ENCODE assay signal across 19 mouse cellular contexts in the genomic region with DNA sequence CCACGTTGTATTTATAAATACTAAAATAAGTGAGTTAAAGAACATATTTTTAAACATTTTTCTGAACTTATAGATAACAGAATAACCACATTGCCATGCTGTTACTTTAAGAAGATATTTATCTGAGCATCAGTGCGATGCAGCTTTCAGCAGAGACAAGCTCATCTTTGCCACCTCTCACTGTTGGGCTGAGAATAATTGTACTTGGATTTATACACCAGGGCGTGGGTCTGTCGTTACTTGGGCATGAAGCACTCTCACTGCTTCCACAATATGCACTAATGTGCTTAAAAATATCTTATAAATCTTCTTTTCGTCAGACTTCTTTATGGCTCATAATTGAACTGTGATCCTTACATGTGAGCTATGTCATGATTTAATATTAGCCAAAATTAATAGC.
A peak's percentile ranks its signal among the peaks of the same experiment; 100 is the strongest.
DNase-seq lines count a peak whose midpoint lies in the region; ATAC-seq lines count a peak whose summit lies in the region.
"Had no signal": no experiment of that assay in that cellular context is flagged by ENCODE, and none has a peak within 500 bp of the region (broad histone marks: within the 10 kb centered on the region; RNA-seq: fewer than 3 reads in every experiment).

No protein-coding gene starts in this region.

- H3K9me3 ChIP-seq in midbrain, embryonic 11.5 days (ENCODE audit: control insufficient read depth, low read length): no peaks in the 10 kb centered on the region
- H3K9me3 ChIP-seq in midbrain, embryonic 10.5 days (replicated peaks): no peaks in the 10 kb centered on the region
- H3K9me3 ChIP-seq: G1E had no signal

- WGBS in midbrain, embryonic 11.5 days: 86% methylated on average over 5 of the region's 5 CpGs
- WGBS in midbrain, embryonic 10.5 days: 90% methylated on average over 5 of the region's 5 CpGs

- peak; percentile 79 for ATAC-seq in frontal cortex, adult (ENCODE audit: low TSS enrichment)
- no peak for ATAC-seq in midbrain, embryonic 11.5 days (ENCODE audit: low FRiP score)
- ATAC-seq: activated CD4-positive, CD25-positive, alpha-beta regulatory T cell, adult 4 months; CD4-positive, CD25-positive, alpha-beta regulatory T cell, adult 4 months; Patski had no signal

- H3K36me3 ChIP-seq in midbrain, embryonic 11.5 days (ENCODE audit: control insufficient read depth, insufficient read depth, low read length): no peaks in the 10 kb centered on the region
- no peaks in the 10 kb centered on the region for H3K36me3 ChIP-seq in midbrain, embryonic 10.5 days
- H3K36me3 ChIP-seq: G1E had no signal

- no peak overlapping the region for H3K27ac ChIP-seq in midbrain, embryonic 11.5 days (ENCODE audit: low read depth, low read length)
- H3K27ac ChIP-seq in midbrain, embryonic 10.5 days (replicated peaks): no peak overlapping the region

- DNase-seq in frontal cortex, postnatal 10 days (ENCODE audit: low spot score in 2 of 2): no peak
- DNase-seq in midbrain, embryonic 11.5 days (ENCODE audit: low spot score, missing footprints): peak; percentile 60
- no peak for DNase-seq in midbrain, embryonic 10.5 days (ENCODE audit: low spot score)
- DNase-seq: adrenal gland, adult 2 months; adrenal gland, adult 8-10 months; adrenal gland, postnatal 10 days; adrenal gland, postnatal 14 days; adrenal gland, postnatal 25 days; adrenal gland, postnatal 36 days; B cell, adult 2 months; cerebellum, adult 11 months; cerebellum, adult 11-12 months; cerebellum, adult 18-20 months had no signal

- H3K4me3 ChIP-seq in midbrain, embryonic 11.5 days (ENCODE audit: low read depth, low read length): no peak overlapping the region
- H3K4me3 ChIP-seq in midbrain, embryonic 10.5 days: no peak overlapping the region

- no peak overlapping the region for H3K9ac ChIP-seq in midbrain, embryonic 11.5 days (ENCODE audit: low read length)

- H3K27me3 ChIP-seq in midbrain, embryonic 11.5 days (ENCODE audit: control insufficient read depth, insufficient read depth, low read length): no peaks in the 10 kb centered on the region
- no peaks in the 10 kb centered on the region for H3K27me3 ChIP-seq in midbrain, embryonic 10.5 days (ENCODE audit: low read depth, poor library complexity, severe bottlenecking)
- H3K27me3 ChIP-seq: CH12.LX had no signal

- H3K4me1 ChIP-seq in midbrain, embryonic 11.5 days (ENCODE audit: control insufficient read depth, insufficient read depth, low read length): no peaks in the 10 kb centered on the region
- no peaks in the 10 kb centered on the region for H3K4me1 ChIP-seq in midbrain, embryonic 10.5 days

- H3K4me2 ChIP-seq in midbrain, embryonic 11.5 days: no peak overlapping the region
